Mouse (Mus musculus): ENCODE results near the gene Sox6. TPM values are rescaled to one million over a fixed set of nuclear protein-coding genes. Genes with fewer than 3 reads are reported as not detected.

Sox6 gene
- polyA plus RNA-seq, 1 experiment: 6.0 TPM

DNA sequence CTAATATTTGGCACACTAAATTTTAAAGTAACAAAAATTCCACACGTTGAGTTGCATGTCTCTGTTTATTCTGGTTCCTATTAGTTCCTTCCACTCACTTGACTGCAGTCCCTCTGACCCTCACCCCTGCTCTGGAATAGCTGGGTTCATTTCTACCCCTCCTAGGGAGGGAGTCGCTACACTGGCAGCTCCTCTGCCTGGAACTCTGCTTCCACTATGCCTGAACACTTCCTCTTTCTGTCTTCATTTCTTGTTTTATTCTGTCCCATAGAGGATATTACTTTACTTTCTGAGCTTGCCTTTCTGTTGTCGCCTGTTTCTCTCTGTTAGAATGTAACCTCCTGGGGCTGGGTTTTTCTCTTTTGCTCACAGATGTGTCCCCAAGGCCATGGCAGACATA is 203.6 kb downstream of the Sox6 start:
- no peak overlapping the region for H3K4me3 ChIP-seq (ENCODE audit: extremely low read depth, insufficient read depth, insufficient read length)
- H3K27me3 ChIP-seq (ENCODE audit: control insufficient read depth, insufficient read depth, low read length): 0 out of 2 replicates have a peak, but pooled peaks cover 1% of the 10 kb centered on the region
- no peaks in the 10 kb centered on the region for H3K4me1 ChIP-seq (ENCODE audit: control insufficient read depth, insufficient read depth, insufficient read length)
- TF ChIP-seq POLR2A (IDR thresholded peaks at IDR 0.05; ENCODE audit: low read depth, low read length) (no peak), CTCF (IDR thresholded peaks at IDR 0.05; ENCODE audit: extremely low read depth, insufficient read depth, insufficient read length, insufficient replicate concordance) (no peak)
- DNase-seq (ENCODE audit: low read depth in 1 of 2, low spot score in 2 of 2): no peak
- no peak overlapping the region for H3K27ac ChIP-seq (ENCODE audit: insufficient read depth, low read length)
- WGBS: 25% methylated on average over 3 of the region's 3 CpGs
- H3K36me3 ChIP-seq (ENCODE audit: control insufficient read depth, insufficient read depth, low read length): no peaks in the 10 kb centered on the region

DNA sequence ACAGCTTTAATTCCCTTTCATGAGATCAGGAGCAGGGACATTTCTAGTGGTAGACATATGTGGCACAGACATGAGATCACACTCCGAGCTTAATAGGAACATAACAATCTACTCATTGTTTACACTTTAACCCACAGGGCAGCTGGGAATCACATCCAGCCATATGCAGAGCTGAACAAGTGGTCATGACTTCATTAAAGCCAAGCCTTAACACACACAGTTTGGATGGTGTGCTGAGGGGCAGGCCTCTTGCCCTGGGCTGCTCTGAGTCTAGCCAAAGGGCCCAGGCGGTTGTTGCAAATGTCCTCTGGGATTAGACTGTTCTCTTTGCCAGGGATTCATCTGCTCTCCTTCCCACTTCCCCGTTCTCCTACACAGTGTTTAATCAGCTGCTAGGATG is 204.9 kb downstream of the Sox6 start:
- TF ChIP-seq POLR2A (IDR thresholded peaks at IDR 0.05; ENCODE audit: low read depth, low read length) (no peak), CTCF (IDR thresholded peaks at IDR 0.05; ENCODE audit: extremely low read depth, insufficient read depth, insufficient read length, insufficient replicate concordance) (no peak)
- no peaks in the 10 kb centered on the region for H3K4me1 ChIP-seq (ENCODE audit: control insufficient read depth, insufficient read depth, insufficient read length)
- WGBS: 87% methylated on average over 3 of the region's 3 CpGs
- no peaks in the 10 kb centered on the region for H3K36me3 ChIP-seq (ENCODE audit: control insufficient read depth, insufficient read depth, low read length)
- no peak for DNase-seq (ENCODE audit: low read depth in 1 of 2, low spot score in 2 of 2)
- 0 out of 2 replicates have a peak, but pooled peaks cover 1% of the 10 kb centered on the region for H3K27me3 ChIP-seq (ENCODE audit: control insufficient read depth, insufficient read depth, low read length)
- H3K4me3 ChIP-seq (ENCODE audit: extremely low read depth, insufficient read depth, insufficient read length): no peak overlapping the region
- H3K27ac ChIP-seq (ENCODE audit: insufficient read depth, low read length): no peak overlapping the region

DNA sequence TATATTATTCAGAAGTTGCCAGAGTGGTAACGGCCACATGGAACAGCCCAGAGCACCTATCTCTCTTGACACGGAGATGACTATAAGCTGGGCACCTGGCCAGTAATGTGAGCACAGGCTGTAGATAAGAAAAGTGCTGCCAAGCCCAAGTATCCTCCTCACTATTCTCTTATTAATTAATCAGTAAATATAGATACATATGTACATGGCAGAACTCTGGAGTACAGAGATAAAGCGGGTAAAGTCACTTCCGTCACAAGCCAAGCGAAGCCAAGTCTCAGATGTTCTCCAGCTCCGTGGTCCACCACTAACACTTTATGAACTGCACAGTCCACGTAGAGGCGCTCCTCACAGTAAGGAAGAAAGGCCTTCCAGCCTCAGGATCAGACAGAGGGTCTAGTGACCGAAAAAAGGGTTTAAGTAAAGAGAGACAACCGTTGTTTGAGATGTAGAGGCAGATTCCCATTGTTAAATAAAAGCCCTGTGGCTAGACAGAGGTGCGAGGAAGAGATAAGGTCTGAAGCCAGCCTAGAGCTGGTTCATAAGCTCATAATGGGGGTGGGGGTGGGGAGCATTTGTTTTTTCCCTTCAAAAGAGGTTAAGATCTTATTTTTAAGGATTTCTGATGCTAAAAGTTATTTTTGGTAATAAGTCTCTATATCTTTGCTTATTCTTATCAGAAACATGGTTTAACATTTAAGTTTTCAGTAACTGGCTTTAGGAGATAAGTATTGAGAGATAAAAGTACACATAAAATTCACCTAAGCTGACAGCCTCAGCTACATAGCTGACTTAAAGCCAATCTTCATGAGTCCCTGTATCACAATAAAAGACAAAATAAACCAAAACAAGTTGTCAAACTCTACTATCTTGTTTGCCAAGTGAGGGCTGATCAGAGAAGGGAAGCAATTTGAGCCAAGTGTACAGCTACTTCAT is 207.4 kb downstream of the Sox6 start:
- TF ChIP-seq POLR2A (IDR thresholded peaks at IDR 0.05; ENCODE audit: low read depth, low read length) (no peak), CTCF (IDR thresholded peaks at IDR 0.05; ENCODE audit: extremely low read depth, insufficient read depth, insufficient read length, insufficient replicate concordance) (no peak)
- WGBS: 69% methylated on average over 11 of the region's 11 CpGs
- DNase-seq (ENCODE audit: low read depth in 1 of 2, low spot score in 2 of 2): no peak
- Histone ChIP-seq H3K27me3 (ENCODE audit: control insufficient read depth, insufficient read depth, low read length) (0 out of 2 replicates have a peak, but pooled peaks cover 1% of the 10 kb centered on the region), H3K36me3 (ENCODE audit: control insufficient read depth, insufficient read depth, low read length) (no peaks in the 10 kb centered on the region), H3K4me3 (ENCODE audit: extremely low read depth, insufficient read depth, insufficient read length) (no peak overlapping the region), H3K27ac (ENCODE audit: insufficient read depth, low read length) (peak overlapping the region; percentile 41; the same call in 1 of the 2 replicates), H3K4me1 (ENCODE audit: control insufficient read depth, insufficient read depth, insufficient read length) (no peaks in the 10 kb centered on the region)

DNA sequence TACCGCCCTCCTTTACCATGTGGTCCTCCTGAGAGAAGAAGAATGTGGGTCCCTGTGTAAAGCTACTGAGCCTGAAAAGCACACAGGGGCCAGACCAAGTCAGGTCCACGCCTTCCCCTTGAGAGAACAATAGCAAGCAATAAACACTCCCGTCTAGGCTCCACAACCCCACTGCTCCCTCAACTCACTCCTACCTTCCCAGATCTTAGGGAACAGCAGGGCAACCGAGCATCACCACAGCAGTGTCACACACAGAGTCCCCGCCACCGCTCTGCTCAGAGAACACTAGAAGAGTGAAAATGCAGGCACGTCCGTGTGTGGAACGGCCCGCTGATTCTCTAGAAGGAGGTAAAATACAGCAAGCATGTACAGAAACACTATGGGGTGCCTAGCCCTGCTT is 208.2 kb downstream of the Sox6 start:
- no peak overlapping the region; the same call in 1 of the 2 replicates for H3K27ac ChIP-seq (ENCODE audit: insufficient read depth, low read length)
- no peak for TF ChIP-seq CTCF (IDR thresholded peaks at IDR 0.05; ENCODE audit: extremely low read depth, insufficient read depth, insufficient read length, insufficient replicate concordance)
- H3K36me3 ChIP-seq (ENCODE audit: control insufficient read depth, insufficient read depth, low read length): no peaks in the 10 kb centered on the region
- H3K4me3 ChIP-seq (ENCODE audit: extremely low read depth, insufficient read depth, insufficient read length): no peak overlapping the region
- WGBS: 90% methylated on average over 10 of the region's 10 CpGs
- no peaks in the 10 kb centered on the region for H3K4me1 ChIP-seq (ENCODE audit: control insufficient read depth, insufficient read depth, insufficient read length)
- H3K27me3 ChIP-seq (ENCODE audit: control insufficient read depth, insufficient read depth, low read length): 0 out of 2 replicates have a peak, but pooled peaks cover 1% of the 10 kb centered on the region
- DNase-seq (ENCODE audit: low read depth in 1 of 2, low spot score in 2 of 2): no peak

GRCm38 (mm10) chr7:115829756-115830155 is 208.8 kb downstream of the Sox6 start:
- TF ChIP-seq POLR2A (IDR thresholded peaks at IDR 0.05; ENCODE audit: low read depth, low read length) (no peak), CTCF (IDR thresholded peaks at IDR 0.05; ENCODE audit: extremely low read depth, insufficient read depth, insufficient read length, insufficient replicate concordance) (no peak)
- DNase-seq (ENCODE audit: low read depth in 1 of 2, low spot score in 2 of 2): no peak
- WGBS: 80% methylated on average over 4 of the region's 4 CpGs
- Histone ChIP-seq H3K4me3 (ENCODE audit: extremely low read depth, insufficient read depth, insufficient read length) (no peak overlapping the region), H3K36me3 (ENCODE audit: control insufficient read depth, insufficient read depth, low read length) (no peaks in the 10 kb centered on the region), H3K27me3 (ENCODE audit: control insufficient read depth, insufficient read depth, low read length) (no peaks in the 10 kb centered on the region), H3K4me1 (ENCODE audit: control insufficient read depth, insufficient read depth, insufficient read length) (no peaks in the 10 kb centered on the region), H3K27ac (ENCODE audit: insufficient read depth, low read length) (no peak overlapping the region)

DNA sequence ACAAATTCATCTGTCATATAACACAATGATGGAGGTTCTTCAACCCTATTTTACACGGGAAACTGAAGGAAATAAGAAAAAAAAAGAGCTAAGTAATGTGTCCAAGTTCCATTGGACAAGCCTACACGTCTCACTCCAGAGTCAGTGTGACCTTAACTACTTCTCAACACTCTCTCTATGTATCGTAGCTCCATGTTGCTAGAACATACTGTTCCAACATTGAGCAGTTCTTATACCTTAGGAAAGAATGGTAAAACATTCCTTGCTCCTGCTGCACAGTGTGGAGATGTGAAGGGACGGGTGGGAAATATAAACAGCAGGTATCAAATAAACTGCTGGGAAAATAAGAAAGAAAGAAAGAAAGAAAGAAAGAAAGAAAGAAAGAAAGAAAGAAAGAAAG is 209.3 kb downstream of the Sox6 start:
- Histone ChIP-seq H3K4me1 (ENCODE audit: control insufficient read depth, insufficient read depth, insufficient read length) (no peaks in the 10 kb centered on the region), H3K27me3 (ENCODE audit: control insufficient read depth, insufficient read depth, low read length) (no peaks in the 10 kb centered on the region), H3K27ac (ENCODE audit: insufficient read depth, low read length) (no peak overlapping the region), H3K36me3 (ENCODE audit: control insufficient read depth, insufficient read depth, low read length) (no peaks in the 10 kb centered on the region), H3K4me3 (ENCODE audit: extremely low read depth, insufficient read depth, insufficient read length) (no peak overlapping the region)
- no peak for TF ChIP-seq POLR2A (IDR thresholded peaks at IDR 0.05; ENCODE audit: low read depth, low read length)
- WGBS: 79% methylated on average over 4 of the region's 4 CpGs
- DNase-seq (ENCODE audit: low read depth in 1 of 2, low spot score in 2 of 2): no peak

DNA sequence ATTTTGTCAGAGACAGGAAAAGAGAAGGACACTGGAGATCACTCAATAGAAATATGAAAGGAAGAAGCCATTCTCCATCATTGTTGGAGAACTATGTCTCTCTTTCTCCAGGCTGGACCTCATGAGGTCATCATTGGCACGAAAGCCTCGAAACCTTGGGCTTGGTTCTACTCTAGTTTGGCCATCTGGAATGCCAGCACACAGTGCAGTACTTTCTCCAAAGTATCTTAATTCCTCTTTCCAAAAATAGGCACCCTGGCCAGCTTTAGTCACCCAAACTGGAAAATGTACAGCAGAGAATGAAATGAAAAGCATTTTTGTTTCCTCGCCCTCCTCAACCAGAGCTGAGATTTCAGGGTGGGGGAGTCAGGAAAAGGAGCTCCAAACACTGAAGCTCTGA is 213.3 kb downstream of the Sox6 start:
- TF ChIP-seq POLR2A (IDR thresholded peaks at IDR 0.05; ENCODE audit: low read depth, low read length) (no peak), CTCF (IDR thresholded peaks at IDR 0.05; ENCODE audit: extremely low read depth, insufficient read depth, insufficient read length, insufficient replicate concordance) (no peak)
- H3K4me1 ChIP-seq (ENCODE audit: control insufficient read depth, insufficient read depth, insufficient read length): no peaks in the 10 kb centered on the region
- WGBS: 83% methylated on average over 3 of the region's 3 CpGs
- no peak overlapping the region for H3K4me3 ChIP-seq (ENCODE audit: extremely low read depth, insufficient read depth, insufficient read length)
- H3K27me3 ChIP-seq (ENCODE audit: control insufficient read depth, insufficient read depth, low read length): no peaks in the 10 kb centered on the region
- DNase-seq (ENCODE audit: low read depth in 1 of 2, low spot score in 2 of 2): no peak
- no peaks in the 10 kb centered on the region for H3K36me3 ChIP-seq (ENCODE audit: control insufficient read depth, insufficient read depth, low read length)
- H3K27ac ChIP-seq (ENCODE audit: insufficient read depth, low read length): no peak overlapping the region
